Mouse (Mus musculus): ENCODE measurements around the gene Slc43a3.
A peak's percentile ranks its signal among the peaks of the same experiment; 100 is the strongest.
"Not testable (repeated sequence)": the region's sequence is repeated elsewhere in the genome, so short reads cannot be mapped to it uniquely, and the experiment has no call there.

The Slc43a3 gene

DNA sequence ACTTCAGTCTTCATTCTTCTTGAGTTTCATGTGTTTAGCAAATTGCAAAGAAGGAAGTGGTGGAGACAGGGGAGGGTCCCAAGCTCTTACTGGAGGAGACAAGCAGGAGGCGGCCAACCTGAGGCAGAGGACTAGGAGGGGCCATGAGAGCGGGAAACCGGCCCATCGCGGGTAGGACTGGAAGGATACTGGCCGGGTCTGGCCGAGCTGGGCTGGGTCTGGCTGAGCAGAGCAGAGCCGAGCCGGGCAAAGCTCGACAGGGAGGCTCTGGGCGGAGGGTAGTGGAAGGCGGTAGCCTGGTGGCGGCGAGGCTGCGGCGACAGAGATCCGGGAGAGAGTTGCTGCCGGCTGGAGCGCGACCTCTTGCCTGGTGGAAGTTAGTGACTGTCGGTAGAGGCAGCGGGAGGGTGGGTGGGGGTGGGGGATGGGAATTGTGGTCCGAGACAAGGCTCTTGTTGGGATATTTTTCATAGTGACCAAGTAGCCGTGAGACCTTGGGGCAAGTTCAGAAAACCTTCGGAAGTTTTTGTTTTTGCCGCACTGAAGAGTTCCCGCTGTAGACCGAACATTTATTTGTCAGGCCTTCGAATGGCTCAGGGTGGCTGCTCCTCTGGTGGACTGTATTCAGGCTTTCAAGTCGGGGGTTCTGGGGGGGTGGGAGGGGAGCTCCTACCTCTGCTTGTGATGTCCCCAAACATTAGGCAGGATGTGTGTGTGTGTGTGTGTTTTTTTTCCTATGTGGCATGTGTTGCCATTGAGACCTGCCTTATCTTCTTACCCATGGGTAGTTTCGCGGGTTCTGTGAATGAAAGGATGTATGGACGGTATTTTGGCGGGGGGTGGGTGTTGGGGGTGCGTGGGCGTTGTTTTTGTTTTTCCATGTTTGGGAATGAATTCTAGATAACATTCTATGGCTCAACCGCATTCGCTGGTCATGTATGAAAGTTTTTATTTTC is at the start of gene Slc43a3:
Gene Slc43a3, plus strand, starts transcription at position 106 of the 956 bp plus-strand sequence.
- peak; percentile 89 for DNase-seq

GRCm38 (mm10) chr2:84886821-84887281 is 49.5 kb upstream of the Slc43a3 start:
- DNase-seq = peak; percentile 53

DNA sequence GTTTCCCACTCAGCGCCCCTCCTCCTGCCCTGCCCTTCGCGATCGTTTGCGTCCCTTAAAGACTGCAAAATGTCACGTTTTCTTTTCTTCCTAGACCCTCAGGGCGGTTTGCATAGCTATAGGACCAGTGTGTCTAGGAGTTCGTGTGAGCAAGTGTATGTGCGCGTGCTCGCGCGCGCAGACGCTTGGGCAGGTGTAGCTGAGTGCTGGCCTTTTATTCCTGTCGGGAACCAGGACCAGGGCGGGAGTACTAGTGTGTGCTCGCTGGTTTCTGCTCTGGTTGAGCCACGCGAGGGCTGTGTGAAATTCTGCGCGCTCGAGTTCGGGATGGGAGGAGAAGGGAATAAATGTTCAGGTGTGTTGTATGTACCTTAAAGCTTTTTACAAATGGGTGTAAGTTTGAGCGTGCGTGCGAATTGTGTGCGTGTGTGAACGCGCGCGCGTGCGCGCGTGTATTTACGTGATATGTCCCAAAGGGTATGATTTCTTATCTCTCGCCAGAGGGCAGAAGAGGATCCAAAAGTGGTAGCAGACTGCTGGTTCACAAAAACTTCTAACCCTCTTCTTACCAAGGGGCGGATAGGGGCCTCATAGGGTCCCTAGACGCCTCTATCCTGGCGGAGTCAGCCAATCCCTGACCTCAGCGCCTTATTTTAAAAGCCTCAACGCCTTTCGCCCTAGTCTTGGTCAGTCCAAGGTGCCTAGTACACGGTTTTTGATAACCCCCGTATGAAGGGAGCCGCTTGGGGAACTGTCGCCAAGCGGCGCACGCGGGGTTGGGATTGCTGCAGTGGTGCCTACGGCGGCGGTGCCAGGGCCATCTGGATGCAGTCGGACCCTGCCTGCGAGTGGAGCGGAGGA is 48.7 kb upstream of the Slc43a3 start:
- DNase-seq = peak; percentile 29

- peak; percentile 83 for DNase-seq
These were observed 47.6 kb upstream of the Slc43a3 start for GRCm38 (mm10) chr2:84888657-84889315.

- DNase-seq = peak; percentile 8
These were observed 46.9 kb upstream of the Slc43a3 start for GRCm38 (mm10) chr2:84889316-84890044.

DNA sequence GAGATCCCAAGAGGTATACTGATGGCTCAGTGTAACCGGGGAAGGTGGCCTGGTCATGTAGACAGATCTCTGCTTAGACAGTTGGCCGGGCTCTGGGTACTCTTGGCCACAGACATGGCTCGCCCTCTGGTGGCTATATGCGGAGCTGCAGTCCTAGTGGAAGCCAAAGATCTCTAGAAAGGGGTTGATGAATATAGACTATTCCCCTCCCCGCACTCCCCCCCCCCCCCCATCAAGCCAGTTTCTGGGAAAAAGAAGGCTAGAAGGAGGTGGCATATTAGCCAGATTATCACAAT is 46.4 kb upstream of the Slc43a3 start:
- peak; percentile 89 for DNase-seq

DNA sequence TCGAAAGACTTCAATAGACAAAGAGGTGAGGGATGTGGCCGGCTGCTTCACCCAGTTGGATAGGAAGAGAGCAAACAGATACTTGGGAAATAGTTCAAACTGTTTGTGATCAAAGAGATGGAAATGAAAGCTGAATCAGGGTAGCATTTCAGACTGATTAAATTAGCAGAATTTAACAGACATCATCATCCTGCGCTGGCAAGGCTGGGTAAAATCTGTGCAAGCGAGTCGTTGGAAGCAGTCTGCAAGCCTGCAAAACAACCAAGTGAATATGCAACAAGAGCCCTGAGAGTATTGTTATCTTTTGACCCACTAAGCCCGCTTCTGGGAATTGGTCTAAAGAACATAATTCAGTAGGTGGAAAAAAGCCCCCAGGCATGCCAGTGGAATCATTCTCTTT is 43.0 kb upstream of the Slc43a3 start:
- DNase-seq = no peak

DNA sequence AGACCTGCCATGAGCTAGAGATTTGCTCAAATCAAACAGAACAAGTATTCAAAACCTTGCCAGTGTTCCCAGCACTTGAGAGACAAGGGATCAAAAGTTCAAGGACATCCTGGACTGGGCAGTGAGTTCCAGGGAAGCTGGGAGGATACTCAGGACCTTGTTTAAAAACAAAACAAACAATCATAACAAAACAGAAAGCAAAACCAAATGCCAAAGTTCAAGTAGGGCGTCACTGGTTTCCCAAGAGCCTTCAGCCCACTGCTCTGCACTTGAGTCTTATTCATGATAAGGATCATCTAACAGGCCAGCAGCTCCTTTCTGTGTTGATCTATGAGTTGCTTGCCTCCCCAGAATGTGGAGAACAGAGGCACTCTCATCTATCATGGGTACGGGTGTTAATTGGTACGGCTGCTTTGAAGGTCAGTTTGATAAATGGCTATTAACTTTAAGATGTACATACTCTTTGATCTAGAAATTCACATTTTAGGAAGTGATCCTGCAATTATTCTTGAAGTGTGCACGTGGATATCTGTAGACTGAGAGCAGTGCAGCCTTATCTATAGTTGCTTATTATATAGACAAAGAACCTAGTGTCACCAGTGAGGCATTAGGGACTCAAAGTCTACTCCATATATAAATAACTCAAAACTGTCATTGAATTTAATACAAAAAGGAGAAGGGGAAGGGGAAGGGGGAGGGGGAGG is 40.7 kb upstream of the Slc43a3 start:
- DNase-seq = peak; percentile 3

GRCm38 (mm10) chr2:84896686-84897085 is 39.7 kb upstream of the Slc43a3 start:
- DNase-seq = not testable (repeated sequence)

GRCm38 (mm10) chr2:84912722-84913121 is 23.7 kb upstream of the Slc43a3 start:
- no peak for DNase-seq

DNA sequence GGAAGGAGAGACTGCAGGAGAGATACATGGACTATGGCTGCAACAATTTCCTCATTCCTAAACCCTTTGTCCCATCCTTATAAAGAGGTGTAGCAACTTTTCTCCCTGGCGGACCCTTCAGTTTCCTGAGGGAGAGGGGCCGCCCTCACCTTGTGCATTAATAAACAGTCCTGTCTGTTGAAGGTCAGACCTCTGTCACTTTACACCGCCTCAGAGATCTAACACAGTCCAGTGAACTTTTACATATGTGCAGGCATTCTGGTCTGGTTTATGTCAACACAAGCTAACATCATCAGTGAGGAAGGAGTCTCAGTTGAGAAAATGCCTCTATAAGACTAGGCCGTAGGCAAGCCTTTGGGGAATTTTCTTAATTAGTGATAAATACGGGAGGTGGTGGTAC is 22.5 kb upstream of the Slc43a3 start:
- no peak for DNase-seq

DNA sequence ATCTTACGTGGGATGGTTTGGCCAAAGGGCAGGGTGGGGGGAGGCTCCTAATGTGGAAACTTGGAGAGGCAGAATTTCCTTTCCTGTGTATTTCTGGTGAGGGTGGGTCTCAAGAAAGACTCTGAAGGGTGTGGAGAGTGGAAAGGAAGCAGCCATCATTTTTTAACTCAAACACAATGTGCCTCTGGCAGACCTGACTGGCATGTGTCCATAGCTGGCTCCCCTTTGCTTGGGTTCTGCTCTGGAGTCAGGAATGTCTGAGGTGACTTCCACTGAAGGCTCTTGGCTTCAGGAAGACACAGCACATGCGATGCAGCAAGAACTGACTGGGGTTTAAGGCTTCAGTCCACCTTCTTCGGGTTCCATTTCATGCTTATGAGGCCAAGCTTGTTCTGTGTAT is 21.0 kb upstream of the Slc43a3 start:
- no peak for DNase-seq

GRCm38 (mm10) chr2:84916548-84917320 is 19.6 kb upstream of the Slc43a3 start:
- DNase-seq = peak; percentile 57

DNA sequence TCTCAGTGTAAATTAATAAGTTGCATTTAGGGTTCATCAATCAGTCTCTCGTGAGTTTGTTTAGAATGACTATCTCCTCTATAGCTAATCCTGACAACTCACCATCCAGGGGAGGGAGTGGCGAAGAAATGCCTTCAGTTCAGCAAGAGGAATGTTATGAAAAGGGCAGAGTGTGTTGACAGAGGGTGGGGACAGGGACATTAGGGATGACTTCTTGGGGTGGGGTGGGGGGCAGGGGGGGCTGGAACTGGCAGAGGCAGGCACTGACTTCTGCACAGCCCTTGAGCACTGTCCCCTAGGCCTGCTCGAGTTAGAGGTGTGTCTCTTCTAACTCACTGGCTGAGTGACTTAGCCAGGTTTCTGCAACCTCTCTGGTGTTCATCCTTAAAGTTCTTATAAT is 18.2 kb upstream of the Slc43a3 start:
- DNase-seq = no peak

GRCm38 (mm10) chr2:84919601-84920108 is 16.7 kb upstream of the Slc43a3 start:
- DNase-seq = no peak

- no peak for DNase-seq
These were observed 6.2 kb upstream of the Slc43a3 start for GRCm38 (mm10) chr2:84930186-84930585.

GRCm38 (mm10) chr2:84933992-84934648 is 2.3 kb upstream of the Slc43a3 start:
- no peak for DNase-seq

GRCm38 (mm10) chr2:84934649-84935007 is 1.8 kb upstream of the Slc43a3 start:
- DNase-seq = no peak

DNA sequence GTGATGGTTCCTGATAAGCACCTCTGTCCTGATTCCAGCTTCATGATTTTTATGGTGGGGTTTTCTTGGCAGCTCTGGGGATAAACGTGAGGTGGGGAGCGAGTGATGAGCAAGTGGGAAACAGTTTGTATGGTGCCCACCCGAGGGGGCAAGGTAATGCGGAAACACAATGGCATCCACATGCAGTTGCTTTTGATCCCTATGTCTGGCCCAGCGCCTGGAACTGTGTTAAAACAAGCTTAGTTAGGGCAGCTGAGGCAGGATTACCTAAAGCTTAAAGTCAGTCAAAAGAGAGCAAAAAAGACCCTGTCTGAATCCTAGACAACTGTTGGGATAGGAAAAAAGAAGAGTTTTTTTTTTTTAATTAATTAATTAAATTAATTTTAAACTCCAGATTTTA is 1.3 kb upstream of the Slc43a3 start:
- no peak for DNase-seq

- no peak for DNase-seq
These were observed 1.2 kb downstream of the Slc43a3 start for GRCm38 (mm10) chr2:84937491-84938150.
